Mouse (Mus musculus) layer of hippocampus, adult 9-11 months (tissue): ENCODE data around the gene Hoxb6.

Source experiments
- DNase-seq: peaks from one replicate; pipeline ENCODE4 v3.0.0; 2022

Gene Hoxb6

GRCm38 (mm10) chr11:96303151-96304099, 11.1 kb downstream of the Hoxb6 start, which contains the start of gene Hoxb5:
TSS of gene Hoxb5 (plus strand) at chr11:96303336.
- DNase-seq: no peak

GRCm38 (mm10) chr11:96304381-96305195, 12.3 kb downstream of the Hoxb6 start:
- DNase-seq: no peak

GRCm38 (mm10) chr11:96305505-96306182, 13.4 kb downstream of the Hoxb6 start:
- no peak for DNase-seq

- DNase-seq: no peak
Measured at GRCm38 (mm10) chr11:96306183-96306907, 14.1 kb downstream of the Hoxb6 start.

GRCm38 (mm10) chr11:96306908-96307269, 14.6 kb downstream of the Hoxb6 start:
- DNase-seq: no peak

GRCm38 (mm10) chr11:96308763-96309162, 16.5 kb downstream of the Hoxb6 start:
- no peak for DNase-seq

- DNase-seq: no peak
Measured at GRCm38 (mm10) chr11:96309288-96309687, 17.0 kb downstream of the Hoxb6 start.

- no peak for DNase-seq
Measured at GRCm38 (mm10) chr11:96310183-96310938, 18.1 kb downstream of the Hoxb6 start.

- DNase-seq: no peak
Measured at GRCm38 (mm10) chr11:96311097-96311496, 18.8 kb downstream of the Hoxb6 start.

- DNase-seq: peak; percentile 5
Measured at GRCm38 (mm10) chr11:96311520-96312417, 19.5 kb downstream of the Hoxb6 start.

GRCm38 (mm10) chr11:96313134-96313533, 20.9 kb downstream of the Hoxb6 start:
- DNase-seq: no peak

- DNase-seq: no peak
Measured at GRCm38 (mm10) chr11:96313806-96314428, 21.6 kb downstream of the Hoxb6 start.

GRCm38 (mm10) chr11:96314671-96315343, 22.5 kb downstream of the Hoxb6 start:
- no peak for DNase-seq

- DNase-seq: no peak
Measured at GRCm38 (mm10) chr11:96315344-96315681, 23.0 kb downstream of the Hoxb6 start.

GRCm38 (mm10) chr11:96316696-96317607, 24.7 kb downstream of the Hoxb6 start:
- no peak for DNase-seq

GRCm38 (mm10) chr11:96317608-96318367, 25.5 kb downstream of the Hoxb6 start, which contains the start of gene Hoxb4:
TSS of gene Hoxb4 (plus strand) at chr11:96318267.
- DNase-seq: no peak

GRCm38 (mm10) chr11:96318368-96319070, 26.2 kb downstream of the Hoxb6 start:
- DNase-seq: peak; percentile 10
